Mouse (Mus musculus) midbrain, embryonic 14.5 days (tissue): ENCODE measurements around the gene Grin2b. TPM values are rescaled to one million over a fixed set of nuclear protein-coding genes. Genes with fewer than 3 reads are reported as not detected.

ENCODE experiments used
- ATAC-seq: fragments of 200-750 bp; cut with Nextera tagmentation; 2 replicates; pipeline ENCODE4 v1.8.0; 2017; ENCODE audit warnings: moderate number of reproducible peaks, moderate library complexity; ENCODE audit not compliant: low FRiP score, low TSS enrichment
- DNase-seq: peaks from one replicate; pipeline ENCODE4 v3.0.0-alpha.2; 2015
- H3K27ac ChIP-seq: fragments of 300-500 bp; sonication (generic); replicated peaks from 2 replicates; pipeline ENCODE4 v1.5.1; 2014; ENCODE audit warnings: mild to moderate bottlenecking, low read depth, low read length, moderate library complexity
- H3K27me3 ChIP-seq: fragments of 300-500 bp; sonication (generic); 2 replicates; pipeline ENCODE4 v1.6.1; 2014; ENCODE audit warnings: low read length, control low read depth, mixed read lengths; ENCODE audit not compliant: control insufficient read depth, insufficient read depth
- H3K36me3 ChIP-seq: fragments of 300-500 bp; sonication (generic); 2 replicates; pipeline ENCODE4 v1.6.1; 2014; ENCODE audit warnings: low read length, control low read depth; ENCODE audit not compliant: control insufficient read depth, insufficient read depth
- H3K4me1 ChIP-seq: fragments of 300-500 bp; sonication (generic); 2 replicates; pipeline ENCODE4 v1.6.1; 2014; ENCODE audit warnings: mild to moderate bottlenecking, antibody characterized with exemption, low read length, control low read depth; ENCODE audit not compliant: control insufficient read depth, insufficient read depth
- H3K4me2 ChIP-seq: fragments of 300-500 bp; sonication (generic); 2 replicates; pipeline ENCODE4 v1.6.1; 2014; ENCODE audit warnings: mild to moderate bottlenecking, low read length, moderate library complexity
- H3K4me3 ChIP-seq: fragments of 300-500 bp; sonication (generic); replicated peaks from 2 replicates; pipeline ENCODE4 v1.5.1; 2014; ENCODE audit warnings: low read depth, low read length
- H3K9ac ChIP-seq: fragments of 300-500 bp; sonication (generic); replicated peaks from 2 replicates; pipeline ENCODE4 v1.6.1; 2014; ENCODE audit warnings: mild to moderate bottlenecking, low read length, moderate library complexity
- H3K9me3 ChIP-seq: fragments of 300-500 bp; sonication (generic); 2 replicates; pipeline ENCODE4 v1.6.1; 2016; ENCODE audit warnings: low read length, control low read depth, mixed read lengths; ENCODE audit not compliant: control insufficient read depth
- WGBS: fragments of 180-500 bp; shearing (Covaris S2); extraction: QIAGEN DNeasy Blood & Tissue Kit; methylation state at CpG from one replicate; pipeline ENCODE4 v1.1.7; 2014; 5-methylcytosine and 5-hydroxymethylcytosine counted together
- polyA plus RNA-seq: library from polyadenylated mRNA; unstranded; fragments of >200 nt; fragmentation: Nextera tagmentation; extraction: Ambion mirVana; gene quantifications from 2 replicates; pipeline ENCODE4 v1.2.1, GENCODE M21; 2014

Grin2b gene
- polyA plus RNA-seq, 1 experiment from 2014 or later, result 41.1 TPM

DNA sequence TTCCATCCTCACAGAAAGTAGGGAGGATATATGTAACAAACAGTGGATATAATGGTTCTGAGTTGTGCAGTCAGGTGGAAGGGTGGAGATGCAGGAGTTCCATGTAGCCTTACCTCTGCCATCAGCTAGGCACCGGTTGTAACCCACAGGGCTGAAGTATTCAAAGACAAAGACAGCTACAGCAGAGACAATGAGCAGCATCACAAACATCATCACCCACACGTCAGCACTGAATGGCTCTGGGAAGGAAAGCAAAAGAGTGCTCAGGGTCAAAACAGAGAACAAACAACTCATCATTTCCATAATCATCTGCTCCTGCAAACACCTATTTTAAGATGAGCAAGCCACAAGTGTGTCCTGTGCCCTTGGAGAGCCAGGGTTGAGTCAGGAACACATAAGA is 398.6 kb downstream of the Grin2b start:
- 72% methylated on average over 2 of the region's 2 CpGs for WGBS
- 0 out of 2 replicates have a peak, but pooled peaks cover 4% of the 10 kb centered on the region for H3K36me3 ChIP-seq

GRCm38 (mm10) chr6:135767572-135767971 is 405.7 kb downstream of the Grin2b start:
- H3K4me2 ChIP-seq, result no peak overlapping the region
- H3K4me3 ChIP-seq, result no peak overlapping the region
- ATAC-seq (no peak), DNase-seq (no peak)
- H3K4me1 ChIP-seq, result no peaks in the 10 kb centered on the region
- 88% methylated on average over 8 of the region's 8 CpGs for WGBS
- H3K9ac ChIP-seq, result no peak overlapping the region
- H3K27ac ChIP-seq, result no peak overlapping the region
- no peaks in the 10 kb centered on the region for H3K27me3 ChIP-seq
- H3K9me3 ChIP-seq, result no peaks in the 10 kb centered on the region
- H3K36me3 ChIP-seq, result no peaks in the 10 kb centered on the region

More for the DNA sequence above, 398.6 kb downstream of the Grin2b start:
- ATAC-seq (no peak), DNase-seq (no peak)
- Histone ChIP-seq H3K4me1 (no peaks in the 10 kb centered on the region), H3K27me3 (no peaks in the 10 kb centered on the region), H3K4me3 (no peak overlapping the region), H3K27ac (no peak overlapping the region), H3K9ac (no peak overlapping the region), H3K4me2 (no peak overlapping the region), H3K9me3 (no peaks in the 10 kb centered on the region)

DNA sequence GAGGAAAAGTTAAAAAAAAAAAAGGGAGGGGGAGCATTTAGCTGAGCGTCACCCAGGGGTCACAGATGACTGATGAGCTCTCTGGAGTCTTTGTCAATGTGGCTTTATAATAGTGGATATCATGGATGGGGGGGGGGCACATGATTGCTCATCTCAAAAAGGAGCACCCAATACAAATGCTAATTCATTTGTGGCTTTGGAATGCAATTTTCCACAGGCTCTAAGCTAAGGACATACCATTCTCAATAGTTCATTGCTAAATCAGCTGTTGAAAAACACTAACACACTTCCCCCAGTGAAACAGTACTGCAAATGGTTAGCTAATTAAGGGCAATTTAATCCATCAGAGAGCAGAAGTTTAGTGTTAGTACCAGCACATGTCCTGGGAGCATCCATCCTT is 414.6 kb downstream of the Grin2b start:
- no peak overlapping the region for H3K4me3 ChIP-seq
- 41% methylated on average over 1 of the region's 1 CpGs for WGBS
- no peak for ATAC-seq

GRCm38 (mm10) chr6:135756075-135756474 is 417.2 kb downstream of the Grin2b start:
- Histone ChIP-seq H3K36me3 (no peaks in the 10 kb centered on the region), H3K9me3 (no peaks in the 10 kb centered on the region), H3K4me3 (no peak overlapping the region), H3K27ac (no peak overlapping the region), H3K4me2 (no peak overlapping the region), H3K27me3 (no peaks in the 10 kb centered on the region), H3K9ac (no peak overlapping the region), H3K4me1 (no peaks in the 10 kb centered on the region)
- DNase-seq (no peak), ATAC-seq (no peak)
- WGBS, result 71% methylated on average over 1 of the region's 1 CpGs

More for the DNA sequence above, 414.6 kb downstream of the Grin2b start:
- no peaks in the 10 kb centered on the region for H3K9me3 ChIP-seq
- H3K36me3 ChIP-seq, result no peaks in the 10 kb centered on the region
- no peak overlapping the region for H3K9ac ChIP-seq
- no peak overlapping the region for H3K27ac ChIP-seq
- H3K4me1 ChIP-seq, result no peaks in the 10 kb centered on the region
- no peak overlapping the region for H3K4me2 ChIP-seq
- no peak for DNase-seq
- H3K27me3 ChIP-seq, result no peaks in the 10 kb centered on the region

- WGBS, result 12% methylated on average over 7 of the region's 7 CpGs
- H3K4me3 ChIP-seq, result no peak overlapping the region
- H3K4me1 ChIP-seq, result peaks cover 10% of the 10 kb centered on the region
- H3K9ac ChIP-seq, result no peak overlapping the region
- no peak overlapping the region for H3K4me2 ChIP-seq
- H3K36me3 ChIP-seq, result no peaks in the 10 kb centered on the region
- DNase-seq (peak; percentile 68), ATAC-seq (peak; percentile 84; the same call in 1 of the 2 replicates)
- H3K27me3 ChIP-seq, result no peaks in the 10 kb centered on the region
- peak overlapping the region; percentile 69 for H3K27ac ChIP-seq
- no peaks in the 10 kb centered on the region for H3K9me3 ChIP-seq
Observed at GRCm38 (mm10) chr6:135748412-135749076, 424.8 kb downstream of the Grin2b start.

- no peak overlapping the region for H3K4me2 ChIP-seq
- H3K36me3 ChIP-seq, result no peaks in the 10 kb centered on the region
- no peak overlapping the region for H3K27ac ChIP-seq
- H3K4me1 ChIP-seq, result peaks cover 10% of the 10 kb centered on the region
- no peaks in the 10 kb centered on the region for H3K27me3 ChIP-seq
- DNase-seq (no peak), ATAC-seq (no peak)
- WGBS, result 86% methylated on average over 2 of the region's 2 CpGs
- H3K4me3 ChIP-seq, result no peak overlapping the region
- no peak overlapping the region for H3K9ac ChIP-seq
- H3K9me3 ChIP-seq, result no peaks in the 10 kb centered on the region
Observed at GRCm38 (mm10) chr6:135745606-135746005, 427.7 kb downstream of the Grin2b start.

GRCm38 (mm10) chr6:135734227-135734732 is 439.0 kb downstream of the Grin2b start:
- WGBS, result 89% methylated on average over 4 of the region's 4 CpGs
- Histone ChIP-seq H3K27ac (no peak overlapping the region), H3K9ac (no peak overlapping the region), H3K9me3 (0 out of 2 replicates have a peak, but pooled peaks cover 8% of the 10 kb centered on the region), H3K4me3 (no peak overlapping the region), H3K4me1 (no peaks in the 10 kb centered on the region), H3K36me3 (peaks cover 22% of the 10 kb centered on the region), H3K4me2 (no peak overlapping the region), H3K27me3 (no peaks in the 10 kb centered on the region)
- ATAC-seq, result no peak
- DNase-seq, result no peak

DNA sequence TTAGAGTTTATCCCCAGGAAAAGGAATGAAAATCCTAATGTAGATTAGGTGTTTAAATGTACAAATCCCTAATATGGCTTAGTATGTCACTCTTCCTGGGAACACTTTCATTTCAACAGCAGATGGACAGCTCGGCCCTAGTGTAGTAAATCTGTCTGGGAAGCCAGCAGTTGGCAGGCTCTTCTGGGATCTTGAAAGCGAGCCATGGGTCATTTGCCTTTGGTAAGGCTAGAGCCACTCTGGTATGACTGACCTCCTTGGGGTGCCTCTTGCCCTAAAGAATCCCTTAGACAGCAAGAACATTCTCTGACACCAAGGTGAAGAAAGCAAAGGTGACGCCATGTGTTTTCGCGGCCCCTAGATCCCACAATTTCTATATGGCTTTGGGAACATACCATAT is 446.2 kb downstream of the Grin2b start:
- H3K4me1 ChIP-seq, result no peaks in the 10 kb centered on the region
- WGBS, result 96% methylated on average over 5 of the region's 5 CpGs
- DNase-seq, result no peak
- no peaks in the 10 kb centered on the region for H3K9me3 ChIP-seq
- no peak overlapping the region for H3K27ac ChIP-seq
- ATAC-seq, result no peak
- no peak overlapping the region for H3K9ac ChIP-seq
- no peak overlapping the region for H3K4me3 ChIP-seq
- no peaks in the 10 kb centered on the region for H3K27me3 ChIP-seq
- peaks cover under 1% of the 10 kb centered on the region; the same call in 1 of the 2 replicates for H3K36me3 ChIP-seq
- no peak overlapping the region for H3K4me2 ChIP-seq

DNA sequence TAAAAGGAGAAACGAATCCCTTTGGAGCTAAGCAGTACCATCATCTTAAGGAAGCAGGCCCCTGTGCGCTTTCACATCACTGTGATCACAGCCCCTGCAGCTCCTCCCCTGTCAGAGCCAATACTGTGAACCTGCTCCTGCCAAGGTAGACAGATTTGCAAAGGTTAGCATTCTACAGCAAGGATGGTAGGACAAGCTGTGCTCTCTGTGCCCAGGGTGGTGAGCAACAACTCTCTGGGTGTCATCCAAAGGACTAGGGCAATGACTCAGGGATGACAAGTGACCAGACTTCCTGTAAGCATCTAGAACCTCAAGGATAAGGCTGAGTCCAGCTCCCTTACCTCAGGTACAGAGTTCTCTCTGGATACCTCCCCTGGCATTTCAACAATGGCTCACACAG is 451.6 kb downstream of the Grin2b start:
- no peak for ATAC-seq
- H3K9me3 ChIP-seq, result no peaks in the 10 kb centered on the region
- 94% methylated on average over 2 of the region's 2 CpGs for WGBS

More for the DNA sequence above, 451.6 kb downstream of the Grin2b start:
- no peaks in the 10 kb centered on the region for H3K36me3 ChIP-seq
- no peak overlapping the region for H3K4me3 ChIP-seq
- no peaks in the 10 kb centered on the region for H3K4me1 ChIP-seq
- H3K4me2 ChIP-seq, result no peak overlapping the region
- H3K27me3 ChIP-seq, result no peaks in the 10 kb centered on the region
- DNase-seq, result no peak
- no peak overlapping the region for H3K9ac ChIP-seq
- no peak overlapping the region for H3K27ac ChIP-seq
